Mouse (Mus musculus) heart, embryonic 11.5 days (tissue): ENCODE measurements around the gene Zbtb8b. TPM values are rescaled to one million over a fixed set of nuclear protein-coding genes. Genes with fewer than 3 reads are reported as not detected.
"Not testable (repeated sequence)": the region's sequence is repeated elsewhere in the genome, so short reads cannot be mapped to it uniquely, and the experiment has no call there.

Source experiments
- ATAC-seq: fragments of 200-750 bp; cut with Nextera tagmentation; replicated peaks from 2 replicates; pipeline ENCODE4 v1.8.0; 2017; ENCODE audit warnings: moderate library complexity; ENCODE audit not compliant: insufficient number of reproducible peaks, low FRiP score, low TSS enrichment
- H3K27ac ChIP-seq: fragments of 300-500 bp; sonication (generic); 2 replicates; pipeline ENCODE4 v1.5.1; 2014; ENCODE audit warnings: mild to moderate bottlenecking, low read depth, low read length
- H3K27me3 ChIP-seq: fragments of 300-500 bp; sonication (generic); 2 replicates; pipeline ENCODE4 v1.6.1; 2014; ENCODE audit warnings: mild to moderate bottlenecking, low read length, mixed read lengths; ENCODE audit not compliant: control insufficient read depth, insufficient read depth
- H3K36me3 ChIP-seq: fragments of 300-500 bp; sonication (generic); 2 replicates; pipeline ENCODE4 v1.6.1; 2014; ENCODE audit warnings: mild to moderate bottlenecking, low read length, moderate library complexity, mixed read lengths; ENCODE audit not compliant: control insufficient read depth, insufficient read depth
- H3K4me1 ChIP-seq: fragments of 300-500 bp; sonication (generic); 2 replicates; pipeline ENCODE4 v1.6.1; 2014; ENCODE audit warnings: low read length; ENCODE audit not compliant: control insufficient read depth, insufficient read depth
- H3K4me2 ChIP-seq: fragments of 300-500 bp; sonication (generic); 2 replicates; pipeline ENCODE4 v1.6.1; 2014; ENCODE audit warnings: mild to moderate bottlenecking, moderate library complexity
- H3K4me3 ChIP-seq: fragments of 300-500 bp; sonication (generic); 2 replicates; pipeline ENCODE4 v1.5.1; 2014; ENCODE audit warnings: low read depth, low read length
- H3K9ac ChIP-seq: fragments of 300-500 bp; sonication (generic); 2 replicates; pipeline ENCODE4 v1.6.1; 2014; ENCODE audit warnings: mild to moderate bottlenecking, low read depth, low read length, moderate library complexity
- H3K9me3 ChIP-seq: fragments of 300-500 bp; sonication (generic); replicated peaks from 2 replicates; pipeline ENCODE4 v1.6.1; 2016; ENCODE audit warnings: low read length; ENCODE audit not compliant: control insufficient read depth
- WGBS: fragments of 180-500 bp; shearing (Covaris S2); extraction: QIAGEN DNeasy Blood & Tissue Kit; methylation state at CpG from one replicate; pipeline ENCODE4 v1.1.7; 2014; ENCODE audit not compliant: insufficient replicate concordance; 5-methylcytosine and 5-hydroxymethylcytosine counted together
- polyA plus RNA-seq: library from polyadenylated mRNA; unstranded; fragments of >200 nt; fragmentation: Nextera tagmentation; extraction: Ambion mirVana; gene quantifications from 2 replicates; pipeline ENCODE4 v1.2.1, GENCODE M21; 2014

The Zbtb8b gene
- polyA plus RNA-seq, 1 experiment from 2014 or later, result 5.5 TPM

- no peak overlapping the region for H3K9ac ChIP-seq
- H3K4me2 ChIP-seq, result no peak overlapping the region
- H3K27ac ChIP-seq, result no peak overlapping the region
- H3K27me3 ChIP-seq, result no peaks in the 10 kb centered on the region
- no peaks in the 10 kb centered on the region for H3K36me3 ChIP-seq
- H3K4me1 ChIP-seq, result peaks cover 7% of the 10 kb centered on the region; the same call in 1 of the 2 replicates
- ATAC-seq, result no peak
- WGBS, result 67% methylated on average over 11 of the region's 11 CpGs
- H3K4me3 ChIP-seq, result no peak overlapping the region
- no peaks in the 10 kb centered on the region for H3K9me3 ChIP-seq
Observed at GRCm38 (mm10) chr4:129447778-129448563, 7.3 kb upstream of the Zbtb8b start.

- no peak overlapping the region for H3K4me3 ChIP-seq
- H3K27me3 ChIP-seq, result peaks cover 4% of the 10 kb centered on the region; the same call in 1 of the 2 replicates
- H3K36me3 ChIP-seq, result no peaks in the 10 kb centered on the region
- WGBS, result 63% methylated on average over 8 of the region's 8 CpGs
- H3K4me2 ChIP-seq, result no peak overlapping the region
- no peak overlapping the region for H3K27ac ChIP-seq
- peaks cover 7% of the 10 kb centered on the region; the same call in 1 of the 2 replicates for H3K4me1 ChIP-seq
- H3K9me3 ChIP-seq, result no peaks in the 10 kb centered on the region
- no peak overlapping the region for H3K9ac ChIP-seq
- ATAC-seq, result no peak
Observed at GRCm38 (mm10) chr4:129447360-129447759, 6.7 kb upstream of the Zbtb8b start.

- peak overlapping the region; percentile 61 for H3K4me2 ChIP-seq
- ATAC-seq, result no peak
- peaks cover 5% of the 10 kb centered on the region; the same call in 1 of the 2 replicates for H3K4me1 ChIP-seq
- no peaks in the 10 kb centered on the region for H3K36me3 ChIP-seq
- H3K27ac ChIP-seq, result no peak overlapping the region
- no peaks in the 10 kb centered on the region for H3K9me3 ChIP-seq
- no peak overlapping the region for H3K9ac ChIP-seq
- no peak overlapping the region; the same call in 1 of the 2 replicates for H3K4me3 ChIP-seq
- WGBS, result 31% methylated on average over 6 of the region's 6 CpGs
- peaks cover 24% of the 10 kb centered on the region for H3K27me3 ChIP-seq
Observed at GRCm38 (mm10) chr4:129441145-129441544, 492 bp upstream of the Zbtb8b start.

- 72% methylated on average over 5 of the region's 5 CpGs for WGBS
Observed at GRCm38 (mm10) chr4:129418321-129418720, 22.3 kb downstream of the Zbtb8b start.

GRCm38 (mm10) chr4:129416478-129416877 is 24.2 kb downstream of the Zbtb8b start:
- H3K27ac ChIP-seq, result no peak overlapping the region
- no peak overlapping the region for H3K9ac ChIP-seq
- H3K4me1 ChIP-seq, result 0 out of 2 replicates have a peak, but pooled peaks cover 2% of the 10 kb centered on the region
- no peak overlapping the region for H3K4me2 ChIP-seq
- ATAC-seq, result no peak
- H3K27me3 ChIP-seq, result no peaks in the 10 kb centered on the region
- H3K9me3 ChIP-seq, result no peaks in the 10 kb centered on the region
- WGBS, result 10% methylated on average over 5 of the region's 5 CpGs
- no peak overlapping the region for H3K4me3 ChIP-seq
- no peaks in the 10 kb centered on the region for H3K36me3 ChIP-seq

More at GRCm38 (mm10) chr4:129418321-129418720, 22.3 kb downstream of the Zbtb8b start:
- Histone ChIP-seq H3K9ac (no peak overlapping the region), H3K27ac (no peak overlapping the region), H3K4me2 (no peak overlapping the region), H3K27me3 (no peaks in the 10 kb centered on the region), H3K36me3 (no peaks in the 10 kb centered on the region), H3K9me3 (no peaks in the 10 kb centered on the region), H3K4me1 (0 out of 2 replicates have a peak, but pooled peaks cover 2% of the 10 kb centered on the region), H3K4me3 (no peak overlapping the region)
- no peak for ATAC-seq

GRCm38 (mm10) chr4:129415892-129416291 is 24.8 kb downstream of the Zbtb8b start:
- Histone ChIP-seq H3K9me3 (no peaks in the 10 kb centered on the region), H3K4me1 (0 out of 2 replicates have a peak, but pooled peaks cover 2% of the 10 kb centered on the region), H3K27ac (no peak overlapping the region), H3K4me2 (no peak overlapping the region), H3K4me3 (no peak overlapping the region), H3K36me3 (no peaks in the 10 kb centered on the region), H3K27me3 (no peaks in the 10 kb centered on the region), H3K9ac (no peak overlapping the region)
- no peak for ATAC-seq
- WGBS, result 95% methylated on average over 5 of the region's 5 CpGs

- Histone ChIP-seq H3K4me1 (no peaks in the 10 kb centered on the region), H3K9me3 (no peaks in the 10 kb centered on the region), H3K4me2 (no peak overlapping the region), H3K9ac (no peak overlapping the region), H3K27me3 (0 out of 2 replicates have a peak, but pooled peaks cover 2% of the 10 kb centered on the region), H3K36me3 (no peaks in the 10 kb centered on the region), H3K27ac (no peak overlapping the region), H3K4me3 (no peak overlapping the region)
- no peak for ATAC-seq
Observed at GRCm38 (mm10) chr4:129410991-129411390, 29.7 kb downstream of the Zbtb8b start.

- H3K9ac ChIP-seq, H3K4me2 ChIP-seq, H3K27ac ChIP-seq, ATAC-seq, H3K9me3 ChIP-seq, H3K4me3 ChIP-seq, H3K36me3 ChIP-seq, H3K27me3 ChIP-seq, H3K4me1 ChIP-seq: not testable (repeated sequence)
- WGBS, result 86% methylated on average over 3 of the region's 3 CpGs
Observed at GRCm38 (mm10) chr4:129410532-129410931, 30.1 kb downstream of the Zbtb8b start.

GRCm38 (mm10) chr4:129406447-129406846 is 34.2 kb downstream of the Zbtb8b start:
- no peak overlapping the region for H3K27ac ChIP-seq
- no peak for ATAC-seq
- H3K9me3 ChIP-seq, result no peaks in the 10 kb centered on the region
- H3K36me3 ChIP-seq, result no peaks in the 10 kb centered on the region
- peak overlapping the region; percentile 34 for H3K4me3 ChIP-seq
- 0 out of 2 replicates have a peak, but pooled peaks cover 2% of the 10 kb centered on the region for H3K27me3 ChIP-seq
- peak overlapping the region; percentile 69 for H3K4me2 ChIP-seq
- H3K9ac ChIP-seq, result peak overlapping the region; percentile 61
- no peaks in the 10 kb centered on the region for H3K4me1 ChIP-seq
- 2% methylated on average over 25 of the region's 25 CpGs for WGBS
